Mouse (Mus musculus): Measurements from ENCODE around the gene Vmn2r33. TPM values are rescaled to one million over a fixed set of nuclear protein-coding genes. Genes with fewer than 3 reads are reported as not detected.
"Not testable (repeated sequence)": the region's sequence is repeated elsewhere in the genome, so short reads cannot be mapped to it uniquely, and the experiment has no call there.

Gene Vmn2r33
- polyA plus RNA-seq (2015; fragmentation: Nextera tagmentation; extraction: Ambion mirVana) = not detected in 2 replicates

DNA sequence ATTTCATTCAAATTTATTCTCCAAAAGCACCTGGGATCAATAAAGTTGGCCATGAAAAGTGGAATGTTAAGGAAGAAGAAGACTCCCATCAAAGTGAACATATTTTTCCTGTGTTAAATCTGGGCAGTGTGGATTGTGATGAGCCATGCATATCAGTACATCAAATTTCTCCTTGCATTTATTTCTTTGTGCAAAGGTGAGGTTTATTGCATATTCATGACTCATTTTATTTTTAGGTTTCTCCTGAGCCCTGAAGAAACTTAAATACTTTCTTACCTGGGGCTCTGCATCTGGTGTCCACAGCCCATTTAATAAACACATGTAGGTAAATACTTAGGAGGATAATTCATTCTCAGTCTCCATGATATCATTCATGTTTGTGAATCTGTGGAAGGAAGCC, at the start of gene Vmn2r33:
Gene Vmn2r33 (minus strand): TSS at position 101 of the 400 bp plus-strand sequence.
- not testable (repeated sequence) for H3K4me3 ChIP-seq (replicated peaks); H3K27me3 ChIP-seq; H3K9me3 ChIP-seq (replicated peaks); H3K9ac ChIP-seq; H3K4me1 ChIP-seq (replicated peaks); DNase-seq; H3K4me2 ChIP-seq; H3K27ac ChIP-seq; H3K36me3 ChIP-seq; ATAC-seq (ENCODE audit: low read depth)

Other genes starting within 250 kb of the Vmn2r33 start
- not detected in 2 replicates for gene Vmn2r30, start 229.2 kb downstream of the Vmn2r33 start, polyA plus RNA-seq (2015; fragmentation: Nextera tagmentation; extraction: Ambion mirVana)
- gene Gm45783, start 192.2 kb downstream of the Vmn2r33 start, polyA plus RNA-seq (2015; fragmentation: Nextera tagmentation; extraction: Ambion mirVana) = not detected in 2 replicates
- not detected in 2 replicates for gene Vmn2r31, start 167.1 kb downstream of the Vmn2r33 start, polyA plus RNA-seq (2015; fragmentation: Nextera tagmentation; extraction: Ambion mirVana)
- gene Vmn2r32, start 86.8 kb downstream of the Vmn2r33 start, polyA plus RNA-seq (2015; fragmentation: Nextera tagmentation; extraction: Ambion mirVana) = not detected in 2 replicates
- not detected in 2 replicates for gene Vmn2r34, start 122.7 kb upstream of the Vmn2r33 start, polyA plus RNA-seq (2015; fragmentation: Nextera tagmentation; extraction: Ambion mirVana)

Measured in liver, embryonic 13.5 days (tissue).